Mouse (Mus musculus) ovary, adult 18-20 months (tissue): ENCODE data around the gene Serpina3a.

Source experiments
- DNase-seq: peaks from one replicate; pipeline ENCODE4 v3.0.0; 2022; ENCODE audit warnings: low spot score, mixed read lengths

The Serpina3a gene

GRCm38 (mm10) chr12:104112333-104112732 is at the start of gene Serpina3a:
Gene Serpina3a, plus strand, starts transcription at chr12:104112724.
- DNase-seq = peak; percentile 51

- no peak for DNase-seq
Observed at GRCm38 (mm10) chr12:104064532-104064931, 48.0 kb upstream of the Serpina3a start.

- DNase-seq = no peak
Observed at GRCm38 (mm10) chr12:104064996-104065395, 47.5 kb upstream of the Serpina3a start.

- DNase-seq = peak; percentile 40
Observed at GRCm38 (mm10) chr12:104066241-104066640, 46.3 kb upstream of the Serpina3a start.

GRCm38 (mm10) chr12:104067549-104067948 is 45.0 kb upstream of the Serpina3a start:
- peak; percentile 53 for DNase-seq

- peak; percentile 62 for DNase-seq
Observed at GRCm38 (mm10) chr12:104069620-104070019, 42.9 kb upstream of the Serpina3a start.

GRCm38 (mm10) chr12:104071708-104072107 is 40.8 kb upstream of the Serpina3a start:
- DNase-seq = no peak

- no peak for DNase-seq
Observed at GRCm38 (mm10) chr12:104072286-104072685, 40.2 kb upstream of the Serpina3a start.

GRCm38 (mm10) chr12:104090119-104090518 is 22.4 kb upstream of the Serpina3a start:
- DNase-seq = no peak

GRCm38 (mm10) chr12:104091303-104091702 is 21.2 kb upstream of the Serpina3a start:
- no peak for DNase-seq

GRCm38 (mm10) chr12:104100768-104101167 is 11.8 kb upstream of the Serpina3a start, which contains the start of gene Serpina5:
Gene Serpina5, plus strand, starts transcription at chr12:104101113.
- DNase-seq = peak; percentile 41

- no peak for DNase-seq
Observed at GRCm38 (mm10) chr12:104105847-104106246, 6.7 kb upstream of the Serpina3a start.

GRCm38 (mm10) chr12:104106919-104107318 is 5.6 kb upstream of the Serpina3a start:
- DNase-seq = no peak

- no peak for DNase-seq
Observed at GRCm38 (mm10) chr12:104108507-104108906, 4.0 kb upstream of the Serpina3a start.

- DNase-seq = no peak
Observed at GRCm38 (mm10) chr12:104114921-104115579, 2.5 kb downstream of the Serpina3a start.

GRCm38 (mm10) chr12:104123097-104123496 is 10.6 kb downstream of the Serpina3a start:
- no peak for DNase-seq

GRCm38 (mm10) chr12:104123996-104124395 is 11.5 kb downstream of the Serpina3a start:
- no peak for DNase-seq

- DNase-seq = no peak
Observed at GRCm38 (mm10) chr12:104125021-104125560, 12.6 kb downstream of the Serpina3a start.

- DNase-seq = no peak
Observed at GRCm38 (mm10) chr12:104127696-104128095, 15.2 kb downstream of the Serpina3a start, which contains the start of gene Serpina3b. Gene Serpina3b, plus strand, starts transcription at chr12:104127996.

- DNase-seq = no peak
Observed at GRCm38 (mm10) chr12:104131041-104131440, 18.5 kb downstream of the Serpina3a start.

- DNase-seq = no peak
Observed at GRCm38 (mm10) chr12:104138216-104138615, 25.7 kb downstream of the Serpina3a start.

GRCm38 (mm10) chr12:104140543-104141103 is 28.1 kb downstream of the Serpina3a start:
- DNase-seq = no peak

GRCm38 (mm10) chr12:104141506-104141905 is 29.0 kb downstream of the Serpina3a start:
- no peak for DNase-seq
